Mouse (Mus musculus) embryonic fibroblast, embryonic 13.5 days (primary cell): Measurements from ENCODE around the gene Lgr5.

ENCODE experiments used
- CTCF ChIP-seq: IDR thresholded peaks from 2 replicates; pipeline ENCODE4 v1.5.1; 2011; ENCODE audit warnings: mild to moderate bottlenecking, control low read depth, low read length, moderate library complexity, borderline replicate concordance; ENCODE audit not compliant: insufficient read depth
- POLR2A ChIP-seq: IDR thresholded peaks from 2 replicates; pipeline ENCODE4 v1.6.1; 2011; ENCODE audit warnings: low read depth, mild to moderate bottlenecking, control low read depth, low read length, moderate library complexity

GRCm38 (mm10) chr10:115468632-115469031, 118.9 kb downstream of the Lgr5 start:
- TF ChIP-seq CTCF (no peak), POLR2A (no peak)
